Mouse (Mus musculus): ENCODE results near the gene Gm21083.
"Not testable (repeated sequence)": the region's sequence is repeated elsewhere in the genome, so short reads cannot be mapped to it uniquely, and the experiment has no call there.

Gm21083 gene

DNA sequence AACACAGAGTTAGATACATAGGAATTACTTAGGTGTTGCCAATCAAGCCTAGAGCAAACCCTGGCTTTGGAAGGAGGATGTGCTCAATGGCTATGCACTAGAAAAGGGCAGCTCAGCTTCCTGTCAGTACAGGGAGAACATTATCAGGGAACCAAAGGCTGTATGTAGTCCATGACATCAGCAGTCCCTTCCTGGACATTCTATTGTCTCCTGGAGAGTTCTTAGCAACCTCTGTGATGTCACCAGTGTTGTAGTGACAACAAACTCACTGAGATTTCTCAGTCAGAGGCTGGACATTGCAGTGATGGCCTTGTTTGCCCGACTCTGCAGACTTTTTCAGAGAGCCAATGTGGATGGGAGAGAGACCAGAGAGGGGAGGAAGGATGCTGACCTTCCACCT, at the start of gene Gm21083:
Gene Gm21083 (plus strand): TSS at position 301 of the 400 bp plus-strand sequence.
- not testable (repeated sequence) for DNase-seq (ENCODE audit: low spot score in 2 of 2)

DNA sequence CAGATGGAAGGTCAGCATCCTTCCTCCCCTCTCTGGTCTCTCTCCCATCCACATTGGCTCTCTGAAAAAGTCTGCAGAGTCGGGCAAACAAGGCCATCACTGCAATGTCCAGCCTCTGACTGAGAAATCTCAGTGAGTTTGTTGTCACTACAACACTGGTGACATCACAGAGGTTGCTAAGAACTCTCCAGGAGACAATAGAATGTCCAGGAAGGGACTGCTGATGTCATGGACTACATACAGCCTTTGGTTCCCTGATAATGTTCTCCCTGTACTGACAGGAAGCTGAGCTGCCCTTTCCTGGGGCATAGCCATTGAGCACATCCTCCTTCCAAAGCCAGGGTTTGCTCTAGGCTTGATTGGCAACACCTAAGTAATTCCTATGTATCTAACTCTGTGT, 48.0 kb upstream of the Gm21083 start, which contains the start of gene Gm21190:
Gene Gm21190 (minus strand): TSS at position 101 of the 400 bp plus-strand sequence.
- DNase-seq (ENCODE audit: low spot score in 2 of 2): not testable (repeated sequence)

DNA sequence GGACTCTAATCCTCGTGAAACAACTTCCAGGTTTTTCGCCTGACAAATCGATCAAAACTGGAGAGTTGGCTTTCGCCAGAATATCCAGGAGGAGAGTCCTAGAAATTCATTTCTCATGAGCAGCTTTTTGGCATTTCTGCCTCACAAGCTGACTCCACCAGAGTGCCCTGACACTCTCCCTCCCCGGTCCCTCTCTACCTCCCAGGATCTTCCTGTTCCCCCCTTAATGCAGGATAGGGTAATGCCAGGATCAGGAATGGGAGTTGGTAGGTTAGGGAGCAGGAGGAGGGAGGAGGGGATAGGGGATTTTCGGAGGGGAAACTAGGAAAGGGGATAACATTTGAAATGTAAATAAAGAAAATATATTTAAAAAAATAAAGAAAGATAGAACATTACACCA, 28.5 kb upstream of the Gm21083 start:
- not testable (repeated sequence) for DNase-seq (ENCODE audit: low spot score in 2 of 2)

DNA sequence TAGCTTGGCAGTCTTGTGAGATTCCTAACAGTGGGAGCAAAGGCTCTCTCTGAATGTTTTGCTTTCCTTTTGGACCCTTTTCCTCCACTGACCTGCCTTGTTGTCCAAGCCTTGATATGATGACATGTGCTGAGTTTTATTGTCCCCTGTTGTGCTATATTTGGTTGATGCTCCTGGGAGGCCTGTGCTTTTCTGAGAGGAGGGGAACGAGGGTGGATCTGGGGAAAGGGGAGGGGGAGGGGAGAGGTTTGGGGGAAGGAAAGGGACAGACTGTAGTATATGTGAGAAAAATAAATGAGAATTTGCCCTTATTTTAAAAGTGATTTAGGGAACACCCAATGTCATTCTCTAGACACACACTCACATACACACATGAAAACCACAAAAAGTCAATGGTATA, 28.0 kb upstream of the Gm21083 start:
- DNase-seq (ENCODE audit: low spot score in 2 of 2): not testable (repeated sequence)

DNA sequence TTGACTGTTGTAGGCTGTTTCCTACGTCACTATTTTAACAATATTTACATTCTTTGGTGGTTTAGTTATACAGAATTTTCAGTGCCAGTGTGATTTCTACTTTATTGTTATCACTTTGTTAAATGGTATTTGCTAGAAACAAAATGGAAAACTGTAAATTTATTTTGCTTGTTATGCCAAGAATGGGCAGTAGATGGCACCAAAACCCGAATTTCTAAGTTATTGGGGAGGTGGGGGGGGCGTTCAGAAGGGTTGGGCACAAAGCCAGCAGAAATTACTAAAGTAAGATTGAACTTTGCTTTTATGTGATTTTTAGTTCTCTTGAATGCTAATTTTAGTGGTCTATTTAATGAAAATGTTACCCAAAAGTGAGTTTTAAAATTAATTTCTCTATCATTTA, 27.5 kb upstream of the Gm21083 start:
- DNase-seq (ENCODE audit: low spot score in 2 of 2): not testable (repeated sequence)

DNA sequence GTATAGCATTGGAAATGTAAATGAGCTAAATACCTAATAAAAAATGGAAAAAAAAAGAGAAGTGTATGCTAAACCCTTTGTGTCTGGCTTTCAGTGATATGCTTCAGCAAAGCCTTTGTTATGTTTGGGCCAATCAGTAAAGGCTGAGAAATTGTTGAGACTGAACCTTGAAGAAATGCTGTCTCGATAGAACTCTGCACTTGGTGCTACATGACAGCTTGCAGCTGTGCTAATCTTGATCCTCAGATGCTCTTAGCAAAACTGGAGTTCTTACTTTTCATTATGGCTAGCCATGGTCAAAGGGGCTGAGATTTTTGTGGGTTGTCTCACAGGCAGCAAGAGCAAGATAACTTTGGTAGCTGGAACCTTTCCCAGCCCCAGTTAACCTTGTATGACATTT, 18.5 kb upstream of the Gm21083 start:
- DNase-seq (ENCODE audit: low spot score in 2 of 2): not testable (repeated sequence)

DNA sequence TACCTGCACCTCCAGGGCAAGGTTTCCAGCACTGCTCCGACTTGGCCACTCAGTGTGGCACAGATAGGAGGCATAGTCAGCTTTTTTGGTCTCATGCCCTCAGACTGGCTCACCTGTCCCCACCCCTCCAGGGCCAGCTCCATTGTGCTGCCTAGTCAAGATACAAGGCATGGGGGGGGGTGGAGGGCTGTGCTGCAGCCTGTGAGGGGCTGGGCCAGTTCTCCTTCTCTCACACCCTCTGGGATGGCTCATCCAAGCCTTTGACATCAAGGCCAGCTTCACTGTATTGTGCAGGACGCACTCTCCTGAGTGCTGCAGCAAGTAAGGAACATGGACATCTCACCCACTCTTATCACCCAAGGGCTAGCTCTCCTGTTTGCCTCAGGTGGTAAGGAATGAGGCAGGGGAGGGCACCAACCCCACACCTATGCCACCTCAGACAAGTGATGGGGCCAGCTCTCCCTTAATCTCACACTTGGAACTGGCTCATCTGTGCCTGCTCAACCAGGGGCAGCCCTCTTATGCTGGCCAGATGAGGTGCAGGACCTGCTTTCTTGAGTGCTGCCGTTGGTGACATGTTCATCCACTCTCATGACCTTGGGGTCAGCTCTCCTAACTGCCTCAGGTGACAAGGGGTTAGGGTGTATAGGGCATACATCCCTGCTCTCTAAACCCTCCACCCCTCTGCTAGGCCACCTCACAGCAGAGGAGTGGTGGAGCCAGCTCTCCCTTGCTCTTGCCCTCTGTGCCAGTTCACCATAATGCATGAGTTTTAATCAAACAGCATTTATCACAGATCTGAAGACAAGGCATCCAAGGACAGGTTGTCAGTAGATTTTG, 15.5 kb upstream of the Gm21083 start:
- DNase-seq (ENCODE audit: low spot score in 2 of 2): not testable (repeated sequence)

DNA sequence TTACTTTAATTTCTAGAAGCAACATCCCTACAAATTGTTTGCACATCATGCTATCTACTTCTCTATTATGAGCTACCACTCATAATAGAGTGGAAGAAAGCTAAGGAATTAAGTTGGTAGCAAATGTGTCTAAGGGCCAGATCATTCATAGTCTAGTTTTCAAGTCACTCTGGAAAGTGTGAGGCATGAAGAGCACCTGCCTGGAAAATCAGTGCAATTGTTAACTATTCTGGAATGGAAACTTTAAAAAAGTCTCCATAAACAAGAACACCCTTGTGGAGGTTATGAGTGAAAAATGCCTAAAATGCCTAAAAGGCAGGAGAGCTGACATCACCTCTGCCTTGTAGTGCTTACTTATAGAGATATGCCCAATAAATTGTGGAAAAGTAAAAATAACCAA, 3.4 kb upstream of the Gm21083 start:
- DNase-seq (ENCODE audit: low spot score in 2 of 2): not testable (repeated sequence)

DNA sequence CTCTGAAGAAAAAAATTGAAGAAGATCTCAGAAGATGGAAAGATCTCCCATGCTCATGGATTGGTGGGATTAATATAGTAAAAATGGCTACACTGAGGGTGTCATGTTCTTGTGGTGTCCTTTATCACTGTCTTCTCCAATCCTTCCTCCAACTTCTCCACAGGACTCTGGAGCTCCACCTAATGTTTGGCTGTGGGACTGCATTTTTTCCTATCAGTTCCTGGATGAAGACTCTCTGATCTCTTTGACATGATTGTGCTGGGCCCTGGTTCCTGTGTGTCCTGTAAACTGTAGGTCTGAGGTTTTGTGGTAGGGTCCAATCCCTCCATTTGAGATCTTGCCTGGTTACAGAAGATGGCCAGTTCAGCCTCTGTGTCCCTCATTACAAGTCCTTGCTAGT, 9.2 kb downstream of the Gm21083 start:
- not testable (repeated sequence) for DNase-seq (ENCODE audit: low spot score in 2 of 2)

DNA sequence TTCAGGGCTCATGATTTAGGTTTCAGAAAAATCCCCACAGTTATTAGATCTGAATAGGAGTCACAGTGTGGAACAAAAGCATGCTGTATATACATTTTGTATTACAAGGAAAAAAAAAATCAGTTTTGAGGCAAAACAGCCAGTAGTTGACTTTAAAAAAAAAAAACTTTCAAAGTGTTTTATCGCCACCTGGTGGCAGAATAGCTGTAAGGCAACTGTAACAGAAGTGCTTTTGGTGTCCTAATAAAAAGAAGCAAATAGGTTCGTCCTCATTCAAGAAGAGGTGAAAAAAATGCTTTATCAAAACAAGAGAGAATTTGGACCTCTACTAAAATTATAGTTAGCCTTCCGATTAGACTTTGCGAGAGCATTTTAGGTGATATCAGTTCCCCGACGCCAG, 11.2 kb downstream of the Gm21083 start:
- DNase-seq (ENCODE audit: low spot score in 2 of 2): not testable (repeated sequence)

DNA sequence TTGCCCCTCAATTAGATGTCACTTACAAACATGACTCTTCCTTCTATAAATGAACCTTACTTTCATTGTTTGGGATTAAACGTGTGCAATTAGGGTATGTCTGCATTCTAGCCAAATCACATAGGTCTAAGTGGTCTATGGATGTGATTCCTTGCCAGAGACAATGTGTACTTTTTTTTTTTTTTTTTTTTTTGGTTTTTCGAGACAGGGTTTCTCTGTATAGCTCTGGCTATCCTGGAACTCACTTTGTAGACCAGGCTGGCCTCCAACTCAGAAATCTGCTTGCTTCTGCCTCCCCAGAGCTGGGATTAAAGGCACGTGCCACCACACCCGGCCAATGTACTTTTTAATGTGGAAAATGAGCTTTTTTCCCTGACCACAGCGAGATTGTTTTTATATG, 13.5 kb downstream of the Gm21083 start:
- not testable (repeated sequence) for DNase-seq (ENCODE audit: low spot score in 2 of 2)

DNA sequence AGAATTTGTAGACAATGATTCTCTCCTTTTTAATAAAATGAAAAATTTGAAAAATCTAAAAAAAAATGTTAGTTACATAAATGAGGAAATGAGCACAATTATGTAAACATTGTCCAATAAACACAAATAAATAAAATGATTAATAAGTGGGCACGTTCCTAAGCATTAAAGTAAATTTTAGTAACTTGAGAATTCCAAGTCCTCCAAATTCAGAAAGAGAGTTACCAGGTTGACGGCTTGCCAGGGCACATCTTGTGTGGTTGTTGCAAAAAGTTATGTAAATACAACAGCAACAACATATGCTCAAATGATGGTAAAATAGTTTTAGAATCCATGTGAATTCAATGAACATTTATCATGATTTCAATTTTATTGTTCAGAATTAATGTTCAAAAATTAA, 14.4 kb downstream of the Gm21083 start:
- DNase-seq (ENCODE audit: low spot score in 2 of 2): not testable (repeated sequence)

DNA sequence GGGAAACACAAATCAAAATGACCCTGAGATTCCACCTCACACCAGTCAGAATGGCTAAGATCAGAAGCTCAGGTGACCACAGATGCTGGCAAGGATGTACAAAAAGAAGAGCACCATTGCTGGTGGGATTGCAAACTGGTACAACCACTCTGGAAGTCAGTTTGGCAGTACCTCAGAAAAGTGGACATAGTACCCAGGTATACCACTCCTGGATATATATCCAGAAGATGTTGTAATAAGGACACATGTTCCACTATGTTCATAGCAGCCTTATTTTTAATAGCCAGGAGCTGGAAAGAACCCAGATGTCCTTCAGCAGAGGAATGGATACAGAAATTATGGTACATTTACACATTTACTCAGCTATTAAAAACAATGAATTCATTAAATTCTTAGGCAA, 21.7 kb downstream of the Gm21083 start:
- DNase-seq (ENCODE audit: low spot score in 2 of 2): not testable (repeated sequence)

DNA sequence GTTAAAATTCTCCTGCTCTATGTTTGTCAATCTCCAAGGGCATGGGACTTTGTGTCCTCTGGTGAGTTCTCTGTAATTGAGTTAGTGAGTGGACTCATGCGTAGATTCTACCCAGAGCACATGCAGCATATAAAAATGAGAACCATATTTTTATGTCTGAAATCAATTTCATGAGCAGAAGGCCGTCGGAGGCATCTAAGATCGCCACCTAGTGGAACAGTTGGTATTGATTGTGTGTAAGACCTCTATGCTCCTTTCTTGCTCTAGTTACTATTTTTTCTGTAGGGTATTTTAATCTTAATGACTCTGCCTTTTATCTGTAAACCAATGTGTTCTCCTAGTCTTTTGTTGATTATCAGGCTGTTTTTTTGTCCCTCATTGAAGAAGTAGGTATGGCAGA, 23.2 kb downstream of the Gm21083 start:
- not testable (repeated sequence) for DNase-seq (ENCODE audit: low spot score in 2 of 2)

DNA sequence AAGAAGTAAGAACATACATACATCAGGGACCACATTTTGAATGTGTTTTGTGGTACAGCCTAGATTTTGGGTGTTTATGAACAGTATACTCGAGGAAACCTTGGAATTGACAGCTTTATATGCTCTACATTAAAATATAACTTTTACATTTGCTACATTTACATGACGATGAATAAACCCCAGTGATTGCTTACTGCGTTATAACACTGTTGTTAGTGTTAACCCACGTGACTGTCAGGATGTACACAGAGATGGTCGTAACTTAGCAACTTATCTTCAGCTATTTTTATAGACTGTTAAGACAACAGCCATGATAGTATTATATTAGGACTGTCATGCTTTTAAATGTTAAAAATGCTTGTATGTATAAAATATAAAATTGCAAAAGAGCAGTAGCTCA, 24.3 kb downstream of the Gm21083 start:
- DNase-seq (ENCODE audit: low spot score in 2 of 2): not testable (repeated sequence)

DNA sequence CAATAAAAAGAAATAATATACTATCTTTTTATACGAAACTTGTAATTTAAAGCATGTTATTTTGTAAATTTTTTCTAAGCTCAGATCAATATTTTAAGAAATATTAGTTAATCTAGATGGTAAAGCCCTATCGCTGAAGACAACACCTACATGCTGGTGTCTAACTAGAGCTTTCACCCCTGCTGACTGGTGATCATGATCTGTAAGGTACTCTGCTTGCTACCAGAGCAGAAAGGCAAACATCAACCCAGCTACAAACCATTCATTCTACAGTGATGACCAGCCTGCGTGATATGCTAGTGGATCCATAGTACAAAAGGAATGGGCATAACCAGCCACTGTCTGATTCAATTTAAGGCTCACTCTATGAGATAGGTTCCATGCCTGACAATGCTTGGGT, 24.8 kb downstream of the Gm21083 start:
- not testable (repeated sequence) for DNase-seq (ENCODE audit: low spot score in 2 of 2)

DNA sequence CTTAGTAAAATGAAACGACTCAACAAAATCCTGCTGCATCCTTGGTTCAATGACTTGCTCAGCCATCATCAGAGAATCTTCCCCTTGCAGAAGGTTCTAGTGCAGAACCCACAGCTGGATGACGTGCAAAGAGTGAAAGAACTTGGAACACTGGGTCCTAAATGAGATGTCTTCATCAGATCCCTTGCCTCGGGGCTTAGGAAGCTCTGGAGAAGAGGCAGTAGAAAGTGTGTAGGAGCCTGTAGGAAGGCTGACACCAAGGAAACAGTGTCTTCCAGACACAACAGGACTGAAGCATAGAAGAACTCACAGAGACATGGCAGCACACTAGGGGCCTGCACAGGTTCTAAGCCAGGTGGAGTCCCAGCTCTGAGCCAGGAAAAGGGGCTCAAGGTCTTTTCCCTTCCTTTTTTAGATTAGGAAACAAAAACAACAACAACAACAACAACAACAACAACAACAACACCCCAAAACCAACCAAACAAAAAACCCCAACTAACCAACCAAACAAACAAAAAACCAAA, 25.4 kb downstream of the Gm21083 start:
- DNase-seq (ENCODE audit: low spot score in 2 of 2): not testable (repeated sequence)

DNA sequence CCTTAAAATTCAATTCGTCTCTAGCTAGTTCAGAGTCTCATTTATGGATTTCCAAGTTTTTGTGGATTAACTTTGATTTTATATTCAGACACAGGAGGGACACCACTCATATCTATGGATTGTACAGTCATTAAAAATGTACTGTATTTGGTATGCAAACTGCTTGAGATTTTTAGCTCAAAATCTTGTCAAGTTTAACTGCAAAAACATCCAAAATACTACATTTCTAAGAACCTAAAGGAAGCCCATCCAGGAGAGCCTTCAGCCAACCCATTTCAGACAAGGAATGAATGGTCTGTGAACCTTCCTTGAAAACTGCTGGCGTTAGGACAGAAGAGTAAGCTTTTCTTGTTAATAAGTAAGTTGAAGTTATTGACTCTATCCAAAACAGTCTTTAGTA, 25.9 kb downstream of the Gm21083 start:
- not testable (repeated sequence) for DNase-seq (ENCODE audit: low spot score in 2 of 2)

DNA sequence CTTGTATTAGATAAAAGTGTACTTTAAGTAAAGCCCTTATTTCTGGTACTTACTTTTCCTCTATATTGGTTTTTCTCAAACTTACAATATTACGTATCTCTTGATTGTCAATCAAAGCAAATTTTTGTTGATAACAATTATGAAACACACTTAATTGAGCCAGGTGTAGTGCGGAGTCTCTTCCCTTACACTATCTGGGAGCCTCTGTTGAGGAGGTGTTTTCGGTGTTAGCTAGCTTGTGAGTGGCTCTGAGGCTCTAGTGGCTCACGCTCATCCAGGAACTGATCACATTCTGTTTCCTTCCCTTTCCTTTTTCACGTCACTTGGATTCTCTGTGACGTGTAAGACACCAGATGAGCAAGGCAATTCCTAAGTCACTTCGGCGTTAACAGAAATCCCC, 26.5 kb downstream of the Gm21083 start:
- not testable (repeated sequence) for DNase-seq (ENCODE audit: low spot score in 2 of 2)

DNA sequence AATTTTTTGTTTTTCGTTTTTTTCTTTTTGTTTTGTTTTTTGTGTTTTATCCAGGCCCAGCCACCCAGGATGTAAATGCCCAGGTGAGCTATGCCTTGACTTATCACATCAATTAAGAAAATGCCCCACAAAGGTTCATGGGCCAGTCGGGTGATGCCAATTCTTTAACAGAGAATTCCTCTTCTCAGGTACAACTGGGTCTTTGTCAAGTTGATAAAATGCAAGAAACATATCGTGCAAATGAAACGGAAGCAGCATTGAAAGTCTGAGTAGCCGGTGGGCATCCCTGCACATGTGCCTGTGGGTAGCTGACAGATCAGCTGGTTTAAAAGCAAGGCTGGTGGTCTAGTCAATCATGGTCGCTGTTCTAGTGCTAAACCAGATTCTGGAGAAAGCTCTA, 29.5 kb downstream of the Gm21083 start:
- DNase-seq (ENCODE audit: low spot score in 2 of 2): peak; percentile 15 to 19

DNA sequence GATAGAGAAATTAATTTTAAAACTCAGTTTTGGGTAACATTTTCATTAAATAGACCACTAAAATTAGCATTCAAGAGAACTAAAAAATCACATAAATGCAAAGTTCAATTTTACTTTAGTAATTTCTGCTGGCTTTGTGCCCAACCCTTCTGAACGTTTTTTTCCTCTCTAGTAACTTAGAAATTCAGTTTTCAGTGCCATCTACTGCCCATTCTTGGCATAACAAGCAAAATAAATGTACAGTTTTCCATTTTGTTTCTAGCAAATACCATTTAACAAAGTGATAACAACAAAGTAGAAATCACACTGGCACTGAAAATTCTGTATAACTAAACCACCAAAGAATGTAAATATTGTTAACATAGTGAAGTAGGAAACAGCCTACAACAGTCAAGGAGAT, 33.6 kb downstream of the Gm21083 start:
- not testable (repeated sequence) for DNase-seq (ENCODE audit: low spot score in 2 of 2)

DNA sequence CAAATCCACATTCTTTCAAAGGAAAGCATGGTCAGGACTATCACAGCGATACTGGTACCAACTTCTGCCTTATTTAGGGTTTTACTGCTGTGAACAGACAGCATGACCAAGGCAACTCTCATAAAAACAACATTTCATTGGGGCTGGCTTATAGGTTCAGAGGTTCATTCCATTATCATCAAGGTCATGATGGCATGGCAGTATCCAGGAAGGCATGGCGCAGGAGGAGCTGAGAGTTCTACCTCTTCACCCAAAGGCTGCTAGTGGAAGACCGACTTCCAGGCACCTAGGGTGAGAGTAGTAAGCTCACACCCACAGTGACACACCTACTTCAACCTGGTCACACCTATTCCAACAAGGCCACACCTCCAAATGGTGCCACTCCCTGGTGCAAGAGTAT, 39.1 kb downstream of the Gm21083 start:
- not testable (repeated sequence) for DNase-seq (ENCODE audit: low spot score in 2 of 2)

DNA sequence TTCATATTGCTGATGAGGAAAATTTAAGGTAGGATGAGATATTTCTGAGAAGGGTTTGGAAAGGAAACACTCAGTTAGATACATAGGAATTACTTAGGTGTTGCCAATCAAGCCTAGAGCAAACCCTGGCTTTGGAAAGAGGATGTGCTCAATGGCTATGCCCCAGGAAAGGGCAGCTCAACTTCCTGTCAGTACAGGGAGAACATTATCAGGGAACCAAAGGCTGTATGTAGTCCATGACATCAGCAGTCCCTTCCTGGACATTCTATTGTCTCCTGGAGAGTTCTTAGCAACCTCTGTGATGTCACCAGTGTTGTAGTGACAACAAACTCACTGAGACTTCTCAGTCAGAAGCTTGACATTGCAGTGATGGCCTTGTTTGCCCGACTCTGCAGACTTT, 41.6 kb downstream of the Gm21083 start, which contains the start of gene Speer4d:
Gene Speer4d (plus strand): TSS at position 301 of the 400 bp plus-strand sequence.
- DNase-seq (ENCODE audit: low spot score in 2 of 2): not testable (repeated sequence)

Measured in spleen, postnatal 36 days (tissue).